Mouse (Mus musculus) CH12.LX (cell line): ENCODE measurements around the gene Pip5k1c. TPM values are rescaled to one million over a fixed set of nuclear protein-coding genes. Genes with fewer than 3 reads are reported as not detected.

Experiments used
- DNase-seq: peaks from one replicate; pipeline ENCODE4 v3.0.0-alpha.2; 2013; ENCODE audit errors: extremely low read depth
- H3K27ac ChIP-seq: 2 replicates; pipeline ENCODE4 v1.5.1; 2012; ENCODE audit warnings: low read depth, mild to moderate bottlenecking, control low read depth, moderate library complexity; ENCODE audit not compliant: insufficient read depth
- H3K27me3 ChIP-seq: replicated peaks from 2 replicates; pipeline ENCODE3; 2012; ENCODE audit warnings: inconsistent platforms
- H3K36me3 ChIP-seq, 2 experiments: replicated peaks in 1 of 2; 2 replicates each; pipeline versions ENCODE3 to v1.6.1; 2012; ENCODE audit warnings: inconsistent platforms in 1 of 2, low read length in 1 of 2, mild to moderate bottlenecking in 1 of 2, mixed read lengths in 1 of 2, moderate library complexity in 1 of 2; ENCODE audit not compliant: control insufficient read depth in 1 of 2, insufficient read depth in 1 of 2
- H3K4me1 ChIP-seq, 2 experiments: 2 replicates each; pipeline ENCODE4 v1.6.1; 2012; ENCODE audit warnings: inconsistent platforms in 1 of 2, moderate library complexity in 1 of 2; ENCODE audit not compliant: insufficient read depth in 2 of 2, control insufficient read depth in 1 of 2
- H3K4me2 ChIP-seq: 2 replicates; pipeline ENCODE4 v1.6.1; 2012; ENCODE audit warnings: low read depth, mild to moderate bottlenecking, control low read depth; ENCODE audit not compliant: poor library complexity, insufficient read depth, severe bottlenecking
- H3K4me3 ChIP-seq, 3 experiments: fragments of 150-350 bp in 1 of 3; sonication (generic) in 1 of 3; replicated peaks in 1 of 3; 2 replicates each; pipeline versions ENCODE3 to v1.5.1; 2011 to 2012; ENCODE audit warnings: low read depth in 2 of 3, low read length in 2 of 3, mild to moderate bottlenecking in 2 of 3, moderate library complexity in 2 of 3, control low read depth in 1 of 3, improper control_type of control experiment in 1 of 3, inconsistent platforms in 1 of 3, mixed read lengths in 1 of 3; ENCODE audit not compliant: poor library complexity in 1 of 3
- H3K79me2 ChIP-seq: replicated peaks from 2 replicates; pipeline ENCODE4 v1.6.1; 2012; ENCODE audit warnings: mild to moderate bottlenecking, moderate library complexity; ENCODE audit not compliant: control insufficient read depth, poor library complexity, insufficient read depth, severe bottlenecking; ENCODE audit errors: extremely low read depth
- H3K9ac ChIP-seq: 2 replicates; pipeline ENCODE4 v1.6.1; 2012; ENCODE audit warnings: low read depth, mild to moderate bottlenecking, control low read depth, moderate library complexity; ENCODE audit not compliant: insufficient read depth
- H3K9me3 ChIP-seq: replicated peaks from 2 replicates; pipeline ENCODE3; 2012; ENCODE audit warnings: low read length, inconsistent platforms, mixed read lengths
- BHLHE40 ChIP-seq: IDR thresholded peaks from 2 replicates; pipeline ENCODE4 v1.6.1; 2011; ENCODE audit warnings: mild to moderate bottlenecking, low read depth, low read length, improper control_type of control experiment
- CHD2 ChIP-seq: IDR thresholded peaks from 2 replicates; pipeline ENCODE4 v1.6.1; 2011; ENCODE audit warnings: low read length, improper control_type of control experiment
- CTCF ChIP-seq, 2 experiments: IDR thresholded peaks in 1 of 2; conservative IDR thresholded peaks in 1 of 2; 2 replicates each; pipeline ENCODE4 v1.5.1; 2011 to 2012; ENCODE audit warnings: low read depth in 2 of 2, low read length in 2 of 2, improper control_type of control experiment in 1 of 2, inconsistent platforms in 1 of 2, mild to moderate bottlenecking in 1 of 2, moderate library complexity in 1 of 2
- ELF1 ChIP-seq: IDR thresholded peaks from 2 replicates; pipeline ENCODE4 v1.6.1; 2014; ENCODE audit warnings: low read depth, mild to moderate bottlenecking, inconsistent platforms, low read length, improper control_type of control experiment
- ETS1 ChIP-seq: conservative IDR thresholded peaks from 2 replicates; pipeline ENCODE4 v1.6.1; 2012; ENCODE audit warnings: low read depth, mild to moderate bottlenecking, inconsistent platforms, low read length, improper control_type of control experiment, moderate library complexity
- GABPA ChIP-seq: IDR thresholded peaks from 2 replicates; pipeline ENCODE4 v1.6.1; 2012; ENCODE audit warnings: low read depth, low read length, improper control_type of control experiment, inconsistent platforms; ENCODE audit not compliant: insufficient replicate concordance
- IRF4 ChIP-seq: IDR thresholded peaks from 2 replicates; pipeline ENCODE4 v1.6.1; 2014; ENCODE audit warnings: low read depth, mild to moderate bottlenecking, inconsistent platforms, low read length, improper control_type of control experiment
- JUN ChIP-seq: IDR thresholded peaks from 2 replicates; pipeline ENCODE4 v1.6.1; 2011; ENCODE audit warnings: low read depth, mild to moderate bottlenecking, low read length, improper control_type of control experiment, moderate library complexity; ENCODE audit not compliant: insufficient read depth
- JUND ChIP-seq: conservative IDR thresholded peaks from 2 replicates; pipeline ENCODE4 v1.6.1; 2011; ENCODE audit warnings: low read depth, low read length, improper control_type of control experiment
- MAZ ChIP-seq: IDR thresholded peaks from 2 replicates; pipeline ENCODE4 v1.6.1; 2012; ENCODE audit warnings: low read depth, mild to moderate bottlenecking, inconsistent platforms, low read length, improper control_type of control experiment, moderate library complexity
- MXI1 ChIP-seq: IDR thresholded peaks from 2 replicates; pipeline ENCODE4 v1.6.1; 2011; ENCODE audit warnings: mild to moderate bottlenecking, low read depth, low read length, improper control_type of control experiment
- MYC ChIP-seq: IDR thresholded peaks from 2 replicates; pipeline ENCODE4 v1.6.1; 2011; ENCODE audit warnings: low read depth, mild to moderate bottlenecking, improper control_type of control experiment, low read length
- NELFE ChIP-seq: IDR thresholded peaks from 2 replicates; pipeline ENCODE4 v1.6.1; 2011; ENCODE audit warnings: low read depth, low read length, improper control_type of control experiment
- POLR2A ChIP-seq: IDR thresholded peaks from 2 replicates; pipeline ENCODE4 v1.6.1; 2011; ENCODE audit warnings: low read depth, mild to moderate bottlenecking, improper control_type of control experiment, low read length
- RAD21 ChIP-seq: IDR thresholded peaks from 2 replicates; pipeline ENCODE4 v1.6.1; 2011; ENCODE audit warnings: low read depth, mild to moderate bottlenecking, low read length, improper control_type of control experiment, moderate library complexity
- SIN3A ChIP-seq: IDR thresholded peaks from 2 replicates; pipeline ENCODE4 v1.6.1; 2012; ENCODE audit warnings: low read length, improper control_type of control experiment, inconsistent platforms
- TCF12 ChIP-seq: IDR thresholded peaks from 2 replicates; pipeline ENCODE4 v1.6.1; 2014; ENCODE audit warnings: low read depth, mild to moderate bottlenecking, inconsistent platforms, low read length, improper control_type of control experiment
- USF1 ChIP-seq: IDR thresholded peaks from 2 replicates; pipeline ENCODE4 v1.6.1; 2014; ENCODE audit warnings: low read depth, mild to moderate bottlenecking, inconsistent platforms, low read length, improper control_type of control experiment
- ZC3H11A ChIP-seq: IDR thresholded peaks from 2 replicates; pipeline ENCODE4 v1.6.1; 2012; ENCODE audit warnings: low read depth, mild to moderate bottlenecking, inconsistent platforms, low read length, improper control_type of control experiment
- ZKSCAN1 ChIP-seq: IDR thresholded peaks from 2 replicates; pipeline ENCODE4 v1.6.1; 2012; ENCODE audit warnings: low read depth, inconsistent platforms, low read length, improper control_type of control experiment, borderline replicate concordance
- ZMIZ1 ChIP-seq: IDR thresholded peaks from 2 replicates; pipeline ENCODE4 v1.6.1; 2012; ENCODE audit warnings: low read depth, mild to moderate bottlenecking, inconsistent platforms, low read length, improper control_type of control experiment
- ZNF384 ChIP-seq: IDR thresholded peaks from 2 replicates; pipeline ENCODE4 v1.6.1; 2012; ENCODE audit warnings: low read depth, low read length, improper control_type of control experiment, inconsistent platforms
- dilution Hi-C: fragments of 300-500 bp; cut with MboI; formaldehyde crosslinking; loops from 2 replicates; pipeline ENCODE4 v1.14.3; 2020; ENCODE audit warnings: low sequenced_read_pairs; ENCODE audit not compliant: extremely low pct_unique_long_range_greater_than_20kb, extremely low pct_ligation_motif_present
- in situ Hi-C: fragments of 300-500 bp; cut with MboI; formaldehyde crosslinking; loops from 3 replicates; pipeline ENCODE4 v1.14.3; 2019; ENCODE audit warnings: low sequenced_read_pairs, low pct_ligation_motif_present, low pct_unique_long_range_greater_than_20kb, mixed read lengths
- polyA plus RNA-seq: library from polyadenylated mRNA; unstranded; fragments of >175 nt; gene quantifications from 2 replicates; pipeline ENCODE4 v1.2.1, GENCODE M21; 2012; ENCODE audit warnings: low read depth; ENCODE audit not compliant: insufficient read length
- total RNA-seq, 2 experiments: library from RNA; depleted of rRNA; stranded (reverse); fragments of 300-350 nt in 1 of 2; fragments of >200 nt in 1 of 2; gene quantifications; 2 replicates each; pipeline ENCODE4 v1.2.3; 2012 to 2014

The Pip5k1c gene
- total and polyA plus RNA-seq, 3 experiments: 11.4 to 51.4 (median 12.6) TPM

GRCm38 (mm10) chr10:81314201-81314600, 21.4 kb downstream of the Pip5k1c start:
- in situ Hi-C loops: no loop called here
- no peaks in the 10 kb centered on the region for H3K9me3 ChIP-seq

GRCm38 (mm10) chr10:81315587-81315986, 22.8 kb downstream of the Pip5k1c start:
- TF ChIP-seq ZMIZ1: no peak
- no peak for TF ChIP-seq TCF12
- TF ChIP-seq MXI1: no peak
- no peak for TF ChIP-seq SIN3A
- TF ChIP-seq USF1: no peak
- TF ChIP-seq ELF1: no peak
- no peak for TF ChIP-seq CTCF (conservative IDR thresholded peaks at IDR 0.05 in 1 of 2, IDR thresholded peaks at IDR 0.05 in 1 of 2; ENCODE audit: low read depth in 2 of 2, low read length in 2 of 2)
- no peak for TF ChIP-seq ETS1
- TF ChIP-seq MAZ: no peak
- no peak for TF ChIP-seq MYC
- TF ChIP-seq CHD2: no peak
- TF ChIP-seq GABPA: no peak
- TF ChIP-seq ZNF384: no peak
- no peak for TF ChIP-seq IRF4
- TF ChIP-seq ZC3H11A: no peak
- Histone ChIP-seq H3K4me1 (peaks cover 10 to 23% of the 10 kb centered on the region in 2 experiments; a peak in 3 of 4 replicates), H3K27me3 (no peaks in the 10 kb centered on the region), H3K4me3 (no peak overlapping the region), H3K27ac (no peak overlapping the region), H3K9ac (no peak overlapping the region), H3K4me2 (no peak overlapping the region), H3K9me3 (no peaks in the 10 kb centered on the region), H3K79me2 (no peaks in the 10 kb centered on the region), H3K36me3 (peaks cover 75 to 89% of the 10 kb centered on the region in 2 experiments)
- in situ Hi-C loops: no loop called here
- no peak for DNase-seq
- dilution Hi-C loops: no loop called here

More at GRCm38 (mm10) chr10:81314201-81314600, 21.4 kb downstream of the Pip5k1c start:
- H3K79me2 ChIP-seq: no peaks in the 10 kb centered on the region
- dilution Hi-C loops: no loop called here
- peaks cover 6 to 25% of the 10 kb centered on the region in 2 experiments; a peak in 3 of 4 replicates for H3K4me1 ChIP-seq
- no peak overlapping the region for H3K9ac ChIP-seq
- no peak overlapping the region for H3K27ac ChIP-seq
- H3K36me3 ChIP-seq: peaks cover 84 to 100% of the 10 kb centered on the region in 2 experiments
- no peaks in the 10 kb centered on the region for H3K27me3 ChIP-seq
- H3K4me2 ChIP-seq: no peak overlapping the region
- TF ChIP-seq ZNF384 (no peak), TCF12 (no peak), NELFE (no peak), IRF4 (no peak), MYC (no peak), BHLHE40 (no peak), SIN3A (no peak), JUN (no peak), POLR2A (no peak), ZKSCAN1 (no peak), ZC3H11A (no peak), ELF1 (no peak), RAD21 (no peak), JUND (no peak)
- no peak overlapping the region for H3K4me3 ChIP-seq
- DNase-seq: no peak
